Mouse (Mus musculus) spleen, postnatal 14 days (tissue): ENCODE results near the gene Rln3.
A peak's percentile ranks its signal among the peaks of the same experiment; 100 is the strongest.

Experiments used
- DNase-seq, 2 experiments: peaks; one replicate each; pipeline ENCODE4 v3.0.0; 2021 to 2022; ENCODE audit warnings: low spot score in 2 of 2

Rln3 gene

GRCm38 (mm10) chr8:84044900-84045299 is at the start of gene Rln3:
Gene Rln3, minus strand, starts transcription at chr8:84045000.
- no peak for DNase-seq

GRCm38 (mm10) chr8:84090585-84090984 is 45.8 kb upstream of the Rln3 start:
- no peak for DNase-seq

GRCm38 (mm10) chr8:84089277-84089676 is 44.5 kb upstream of the Rln3 start:
- DNase-seq: no peak

- no peak for DNase-seq
Measured at GRCm38 (mm10) chr8:84087821-84088220, 43.0 kb upstream of the Rln3 start.

GRCm38 (mm10) chr8:84087156-84087555 is 42.4 kb upstream of the Rln3 start:
- DNase-seq: no peak

GRCm38 (mm10) chr8:84084341-84085115 is 39.7 kb upstream of the Rln3 start:
- no peak for DNase-seq

GRCm38 (mm10) chr8:84083829-84084241 is 39.0 kb upstream of the Rln3 start:
- DNase-seq: no peak

GRCm38 (mm10) chr8:84079206-84079605 is 34.4 kb upstream of the Rln3 start:
- no peak for DNase-seq

GRCm38 (mm10) chr8:84076849-84077248 is 32.0 kb upstream of the Rln3 start:
- DNase-seq: no peak

GRCm38 (mm10) chr8:84076412-84076811 is 31.6 kb upstream of the Rln3 start:
- DNase-seq: no peak

GRCm38 (mm10) chr8:84073230-84073976 is 28.6 kb upstream of the Rln3 start:
- DNase-seq: no peak

- no peak for DNase-seq
Measured at GRCm38 (mm10) chr8:84072321-84072720, 27.5 kb upstream of the Rln3 start.

GRCm38 (mm10) chr8:84071921-84072320 is 27.1 kb upstream of the Rln3 start:
- DNase-seq: no peak

GRCm38 (mm10) chr8:84070667-84071066 is 25.9 kb upstream of the Rln3 start:
- DNase-seq: no peak

- no peak for DNase-seq
Measured at GRCm38 (mm10) chr8:84070241-84070640, 25.4 kb upstream of the Rln3 start.

- no peak for DNase-seq
Measured at GRCm38 (mm10) chr8:84069750-84070149, 24.9 kb upstream of the Rln3 start.

- no peak for DNase-seq
Measured at GRCm38 (mm10) chr8:84069169-84069568, 24.4 kb upstream of the Rln3 start.

GRCm38 (mm10) chr8:84068316-84069035 is 23.7 kb upstream of the Rln3 start:
- DNase-seq: no peak

- no peak for DNase-seq
Measured at GRCm38 (mm10) chr8:84067911-84068310, 23.1 kb upstream of the Rln3 start.

GRCm38 (mm10) chr8:84067047-84067573 is 22.3 kb upstream of the Rln3 start:
- peak; percentile 97 to 98 for DNase-seq

- DNase-seq: peak; percentile 96 to 98
Measured at GRCm38 (mm10) chr8:84066291-84066930, 21.6 kb upstream of the Rln3 start, which contains the start of gene Rfx1. Gene Rfx1, plus strand, starts transcription at chr8:84066834.
